Mouse (Mus musculus): ENCODE measurements around the gene Snapc2. TPM values are rescaled to one million over a fixed set of nuclear protein-coding genes. Genes with fewer than 3 reads are reported as not detected.

Snapc2 gene
- polyA plus RNA-seq, 1 experiment from 2014 or later: 72.1 TPM

DNA sequence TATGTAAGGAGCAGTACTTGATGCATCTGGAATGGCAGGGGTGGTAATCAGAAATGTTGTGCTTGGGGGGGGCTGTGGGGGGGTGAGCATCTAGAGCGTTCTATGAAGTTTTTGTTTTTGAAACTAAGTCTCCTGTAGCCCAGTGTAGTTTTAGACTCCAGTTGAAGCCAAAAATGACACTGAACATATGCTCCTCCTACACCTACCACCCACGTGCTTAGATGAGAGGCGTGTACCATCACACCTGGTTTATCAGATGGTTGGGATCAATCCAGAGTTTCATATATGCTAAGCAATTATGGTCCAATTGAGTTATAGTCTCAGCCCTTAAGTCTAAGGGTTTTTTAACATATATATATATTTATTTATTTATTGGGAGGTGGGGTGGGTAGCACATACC, 33.3 kb upstream of the Snapc2 start:
- Histone ChIP-seq H3K4me1 (peaks cover 19% of the 10 kb centered on the region), H3K4me3 (no peak overlapping the region), H3K9me3 (replicated peaks) (no peaks in the 10 kb centered on the region), H3K27ac (no peak overlapping the region), H3K36me3 (no peaks in the 10 kb centered on the region), H3K27me3 (ENCODE audit: low read depth, poor library complexity, severe bottlenecking) (peaks cover 59% of the 10 kb centered on the region)
- DNase-seq (ENCODE audit: low spot score): no peak
- WGBS: 89% methylated on average over 3 of the region's 3 CpGs

DNA sequence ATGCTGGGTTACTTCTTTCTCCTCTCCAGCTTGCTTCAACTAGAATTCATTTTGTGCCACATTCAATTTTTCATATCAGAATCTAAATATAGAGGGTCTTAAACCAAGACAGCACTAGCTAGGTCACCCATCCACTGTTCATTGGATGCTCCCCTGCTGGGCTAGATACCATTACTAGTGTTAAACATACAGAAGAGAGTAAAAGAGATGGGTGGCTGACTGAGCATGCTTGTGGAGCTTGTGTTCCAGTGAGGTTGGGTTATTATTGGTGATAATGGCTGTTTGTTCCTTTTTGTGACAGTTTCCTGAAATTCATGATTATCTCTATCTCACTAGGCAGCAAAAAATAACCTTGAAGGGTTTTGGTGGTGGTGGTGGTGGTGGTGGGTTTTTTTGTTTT, 30.8 kb upstream of the Snapc2 start:
- Histone ChIP-seq H3K4me1 (peaks cover 11% of the 10 kb centered on the region), H3K4me3 (no peak overlapping the region), H3K36me3 (no peaks in the 10 kb centered on the region), H3K27ac (no peak overlapping the region), H3K27me3 (ENCODE audit: low read depth, poor library complexity, severe bottlenecking) (peaks cover 59% of the 10 kb centered on the region), H3K9me3 (replicated peaks) (no peaks in the 10 kb centered on the region)
- DNase-seq (ENCODE audit: low spot score): no peak

DNA sequence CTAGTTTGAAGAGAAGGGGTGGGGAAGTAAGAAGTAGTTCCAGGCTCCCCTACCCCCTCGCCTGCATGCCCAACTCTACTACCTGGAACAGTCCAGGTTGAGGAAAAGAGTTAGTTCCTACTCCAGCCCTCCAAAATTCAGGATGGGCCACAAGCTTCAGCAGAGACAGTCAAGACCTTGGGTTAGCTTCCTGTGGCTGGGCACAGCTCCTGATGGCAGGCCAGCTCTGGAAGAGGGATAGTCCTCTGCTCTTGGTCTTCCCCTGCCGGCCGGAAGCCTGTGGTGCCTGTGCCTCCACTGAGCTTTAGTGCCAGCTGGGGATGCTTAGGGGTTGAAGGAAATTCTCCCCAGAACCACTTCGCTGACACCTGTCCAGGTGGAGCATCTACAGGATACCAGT, 26.6 kb upstream of the Snapc2 start:
- Histone ChIP-seq H3K4me1 (peaks cover 8% of the 10 kb centered on the region), H3K4me3 (peak overlapping the region; percentile 41), H3K27me3 (ENCODE audit: low read depth, poor library complexity, severe bottlenecking) (peaks cover 56% of the 10 kb centered on the region), H3K36me3 (no peaks in the 10 kb centered on the region), H3K9me3 (replicated peaks) (no peaks in the 10 kb centered on the region), H3K27ac (peak overlapping the region; percentile 16; the same call in 1 of the 2 replicates)
- no peak for DNase-seq (ENCODE audit: low spot score)
- WGBS: 20% methylated on average over 4 of the region's 4 CpGs

DNA sequence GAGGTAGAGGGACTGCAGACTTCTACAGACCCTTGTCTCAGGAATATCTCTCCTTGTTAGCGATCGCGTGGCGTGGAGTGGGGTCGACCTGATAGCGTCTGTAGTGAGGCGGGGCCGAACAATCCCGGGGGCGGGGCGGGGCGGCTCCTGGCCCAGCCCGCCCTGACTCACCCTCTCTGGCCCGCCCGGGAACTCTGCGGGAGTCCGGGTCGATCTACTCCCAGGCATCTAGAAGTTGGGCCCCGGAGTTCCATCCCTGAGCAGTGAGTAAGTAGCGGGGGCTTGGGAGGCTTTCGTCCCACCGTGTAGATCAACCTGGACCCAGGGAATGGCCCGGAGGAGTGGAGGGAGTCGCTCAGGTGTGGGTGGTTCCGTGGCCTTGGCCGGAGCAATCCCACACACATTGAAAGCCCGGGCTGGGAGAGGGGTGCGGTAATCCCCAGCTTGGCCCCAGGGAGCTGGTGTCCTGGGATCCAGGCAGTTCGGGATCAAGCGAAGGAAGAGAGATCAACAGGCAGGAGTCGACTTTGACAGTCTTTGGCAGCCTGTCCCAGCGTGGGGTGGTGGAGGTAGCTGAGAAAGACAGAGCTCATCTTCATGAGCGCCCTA, 26.0 kb upstream of the Snapc2 start, which contains the start of gene Lrrc8e:
TSS of gene Lrrc8e (plus strand) at position 89 of the 609 bp plus-strand sequence.
- peak within 1 kb of the TSS; percentile 16; the same call in 1 of the 2 replicates for H3K27ac ChIP-seq
- H3K36me3 ChIP-seq: no peaks in the 10 kb centered on the region
- 3% methylated on average over 33 of the region's 33 CpGs for WGBS
- H3K9me3 ChIP-seq (replicated peaks): no peaks in the 10 kb centered on the region
- H3K4me3 ChIP-seq: peak within 1 kb of the TSS; percentile 41
- peaks cover 8% of the 10 kb centered on the region for H3K4me1 ChIP-seq
- peaks cover 56% of the 10 kb centered on the region for H3K27me3 ChIP-seq (ENCODE audit: low read depth, poor library complexity, severe bottlenecking)
- DNase-seq (ENCODE audit: low spot score): no peak

DNA sequence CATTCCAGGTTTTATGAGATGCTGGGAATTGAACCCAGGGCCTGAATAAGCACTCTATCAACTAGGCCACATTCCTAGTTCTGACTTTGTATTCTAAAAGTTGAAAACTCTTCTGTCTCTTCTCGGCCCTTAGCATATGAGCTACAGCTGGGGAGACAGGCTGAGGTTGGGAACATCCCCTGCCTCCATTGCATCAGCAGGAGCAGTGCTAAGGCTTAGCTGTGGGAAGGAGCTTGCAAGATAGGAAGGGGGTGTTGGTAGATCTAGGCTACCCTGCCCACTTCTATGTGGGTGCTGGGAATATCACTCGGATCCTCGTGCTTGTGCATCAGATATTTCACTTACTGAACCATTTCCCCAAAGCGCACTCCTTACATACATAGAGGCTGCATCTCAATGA, 25.0 kb upstream of the Snapc2 start:
- no peak overlapping the region for H3K27ac ChIP-seq
- DNase-seq (ENCODE audit: low spot score): no peak
- H3K4me1 ChIP-seq: peaks cover 8% of the 10 kb centered on the region
- no peaks in the 10 kb centered on the region for H3K36me3 ChIP-seq
- no peak overlapping the region for H3K4me3 ChIP-seq
- H3K9me3 ChIP-seq (replicated peaks): no peaks in the 10 kb centered on the region
- 93% methylated on average over 4 of the region's 4 CpGs for WGBS
- H3K27me3 ChIP-seq (ENCODE audit: low read depth, poor library complexity, severe bottlenecking): peaks cover 56% of the 10 kb centered on the region

DNA sequence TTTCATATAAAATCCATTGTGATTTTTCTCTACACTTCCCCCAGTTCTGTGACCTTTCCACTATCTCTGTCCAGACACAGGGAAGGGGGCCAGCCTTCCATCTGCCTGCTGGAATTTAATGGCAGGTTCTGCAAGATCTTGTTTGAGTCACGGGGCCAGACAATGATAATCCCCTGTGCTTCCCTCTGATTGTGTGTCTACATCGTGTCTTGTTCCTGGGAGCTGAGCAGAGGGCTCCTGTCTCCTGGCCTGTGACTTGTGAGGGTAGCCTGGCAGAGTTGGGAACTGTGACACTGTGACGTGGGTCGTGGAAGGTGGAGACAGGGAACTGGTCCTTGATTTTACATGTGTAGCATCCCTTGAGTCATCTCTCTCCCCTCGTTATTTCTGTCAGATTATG, 23.1 kb upstream of the Snapc2 start:
- 68% methylated on average over 5 of the region's 5 CpGs for WGBS
- Histone ChIP-seq H3K9me3 (replicated peaks) (no peaks in the 10 kb centered on the region), H3K27ac (no peak overlapping the region), H3K4me1 (peaks cover 8% of the 10 kb centered on the region), H3K27me3 (ENCODE audit: low read depth, poor library complexity, severe bottlenecking) (peaks cover 45% of the 10 kb centered on the region), H3K36me3 (no peaks in the 10 kb centered on the region), H3K4me3 (no peak overlapping the region)
- no peak for DNase-seq (ENCODE audit: low spot score)

DNA sequence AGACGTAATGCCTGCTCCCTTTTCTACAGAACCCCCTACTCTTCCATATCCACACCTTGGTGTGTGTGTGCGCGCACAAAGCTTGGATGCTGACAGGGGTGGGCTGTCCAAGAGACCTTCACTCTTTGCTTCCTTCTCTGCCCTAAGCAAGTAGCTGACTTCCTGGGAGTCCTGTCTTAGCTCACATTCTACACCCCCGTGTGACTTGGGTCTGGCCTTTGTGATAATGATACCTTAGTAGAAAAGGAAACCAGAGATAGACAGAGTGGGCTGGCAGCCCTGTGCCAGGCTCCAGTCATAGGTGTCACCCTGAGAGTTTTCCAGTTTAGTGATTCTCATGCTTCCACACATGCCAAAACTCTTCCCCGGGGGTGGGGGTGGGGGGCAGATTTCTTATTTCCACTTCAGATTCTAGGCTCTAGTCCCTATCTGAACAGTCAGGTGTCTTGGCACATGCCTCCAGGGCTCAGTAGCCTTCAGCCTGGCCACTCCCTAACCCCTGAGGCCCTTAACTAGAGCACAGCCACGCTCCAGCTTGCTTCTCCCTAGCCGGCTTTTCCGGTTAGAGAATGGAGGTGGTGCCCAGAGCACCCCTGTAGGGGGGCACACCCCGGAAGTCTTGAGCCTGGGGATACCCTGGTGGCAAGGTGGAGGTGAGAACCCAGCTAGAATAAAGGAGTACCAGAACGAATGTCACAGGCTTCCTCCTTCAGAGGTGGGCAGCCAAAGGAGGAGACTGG, 22.1 kb upstream of the Snapc2 start:
- H3K27me3 ChIP-seq (ENCODE audit: low read depth, poor library complexity, severe bottlenecking): peaks cover 39% of the 10 kb centered on the region

DNA sequence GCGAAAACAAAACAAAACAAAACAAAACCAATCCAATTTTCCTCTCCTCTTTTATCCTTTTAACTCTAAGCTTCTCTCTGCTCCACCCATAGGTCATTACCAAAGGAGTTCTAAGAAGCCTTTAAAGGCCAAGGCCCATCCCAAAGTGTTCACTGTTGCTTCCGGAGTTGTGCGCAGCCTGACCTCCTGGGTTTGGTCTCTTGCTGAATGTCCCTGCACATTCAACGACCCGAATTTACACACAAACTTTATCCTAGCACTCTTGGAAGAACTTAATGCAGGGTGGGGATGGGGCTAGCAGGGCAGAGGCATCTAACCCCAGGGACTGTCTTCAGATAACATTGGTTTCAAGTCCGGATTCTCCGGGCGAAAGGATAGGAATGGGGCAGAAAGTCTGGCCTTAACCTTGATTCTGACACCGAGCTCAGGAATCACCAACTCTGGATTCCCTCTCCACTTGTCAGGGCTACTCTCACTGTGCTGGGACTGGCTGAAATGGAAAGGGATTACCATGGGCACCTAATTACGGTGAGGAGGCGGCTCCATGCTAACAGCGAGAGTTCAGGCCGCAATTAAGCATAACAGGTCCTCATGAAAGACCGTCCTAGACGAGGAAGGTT, 15.0 kb upstream of the Snapc2 start:
- no peaks in the 10 kb centered on the region for H3K9me3 ChIP-seq (replicated peaks)
- no peak for DNase-seq (ENCODE audit: low spot score)
- H3K27me3 ChIP-seq (ENCODE audit: low read depth, poor library complexity, severe bottlenecking): peaks cover 9% of the 10 kb centered on the region; the same call in 1 of the 2 replicates
- H3K4me1 ChIP-seq: peaks cover 19% of the 10 kb centered on the region
- H3K36me3 ChIP-seq: peaks cover 28% of the 10 kb centered on the region
- peak overlapping the region; percentile 97 for H3K27ac ChIP-seq
- peak overlapping the region; percentile 85 for H3K4me3 ChIP-seq
- 25% methylated on average over 15 of the region's 15 CpGs for WGBS

More for the DNA sequence above, 22.1 kb upstream of the Snapc2 start:
- no peak for DNase-seq (ENCODE audit: low spot score)
- 56% methylated on average over 10 of the region's 10 CpGs for WGBS
- no peaks in the 10 kb centered on the region for H3K36me3 ChIP-seq
- peaks cover 8% of the 10 kb centered on the region for H3K4me1 ChIP-seq
- no peak overlapping the region for H3K27ac ChIP-seq
- H3K4me3 ChIP-seq: no peak overlapping the region
- no peaks in the 10 kb centered on the region for H3K9me3 ChIP-seq (replicated peaks)

DNA sequence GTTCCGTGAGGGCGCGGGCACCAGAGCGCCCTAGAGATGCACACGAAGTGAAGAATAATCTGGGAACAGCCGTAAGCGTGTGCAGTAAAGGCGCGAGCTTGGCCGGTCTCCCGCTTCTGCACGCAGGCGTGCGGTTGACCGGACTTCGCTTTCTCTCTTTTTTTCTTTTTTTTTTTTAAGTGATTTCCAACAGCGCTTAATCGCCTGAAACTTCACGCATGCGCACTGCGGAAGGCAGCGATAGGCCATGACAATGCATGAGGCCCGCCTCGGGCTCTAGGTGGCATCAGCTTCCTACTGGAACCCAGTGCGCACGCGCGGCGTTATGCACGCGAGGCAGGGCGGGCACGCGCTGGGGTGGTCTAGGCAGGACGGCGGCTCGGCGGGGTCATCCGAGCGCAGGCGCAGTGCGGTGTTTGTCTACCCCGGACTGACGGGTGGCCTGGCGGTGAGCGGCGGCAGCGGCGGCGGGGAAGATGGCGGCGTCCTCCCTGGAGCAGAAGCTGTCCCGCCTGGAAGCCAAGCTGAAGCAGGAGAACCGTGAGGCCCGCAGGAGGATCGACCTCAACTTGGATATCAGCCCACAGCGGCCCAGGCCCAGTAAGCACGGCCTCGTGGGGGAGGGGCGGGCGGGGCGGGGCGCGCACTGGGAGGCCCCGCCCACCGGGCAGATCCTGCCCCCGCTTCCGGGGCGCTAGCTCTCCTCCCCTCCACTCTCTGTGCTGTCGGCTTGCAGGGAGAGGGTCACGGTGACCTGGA, 14.3 kb upstream of the Snapc2 start, which contains the start of the genes Map2k7 and Gm49320:
TSS of gene Map2k7 (plus strand) at position 307 of the 759 bp plus-strand sequence.
TSS of gene Gm49320 (plus strand) at position 432 of the 759 bp plus-strand sequence.
- peaks cover 19% of the 10 kb centered on the region for H3K4me1 ChIP-seq
- peak within 1 kb of the TSS; percentile 97 for H3K27ac ChIP-seq
- DNase-seq (ENCODE audit: low spot score): peak; percentile 100
- H3K9me3 ChIP-seq (replicated peaks): no peaks in the 10 kb centered on the region
- H3K27me3 ChIP-seq (ENCODE audit: low read depth, poor library complexity, severe bottlenecking): peaks cover 9% of the 10 kb centered on the region; the same call in 1 of the 2 replicates
- H3K4me3 ChIP-seq: peak within 1 kb of the TSS; percentile 85
- WGBS: under 1% methylated on average over 68 of the region's 71 CpGs
- H3K36me3 ChIP-seq: peaks cover 35% of the 10 kb centered on the region

DNA sequence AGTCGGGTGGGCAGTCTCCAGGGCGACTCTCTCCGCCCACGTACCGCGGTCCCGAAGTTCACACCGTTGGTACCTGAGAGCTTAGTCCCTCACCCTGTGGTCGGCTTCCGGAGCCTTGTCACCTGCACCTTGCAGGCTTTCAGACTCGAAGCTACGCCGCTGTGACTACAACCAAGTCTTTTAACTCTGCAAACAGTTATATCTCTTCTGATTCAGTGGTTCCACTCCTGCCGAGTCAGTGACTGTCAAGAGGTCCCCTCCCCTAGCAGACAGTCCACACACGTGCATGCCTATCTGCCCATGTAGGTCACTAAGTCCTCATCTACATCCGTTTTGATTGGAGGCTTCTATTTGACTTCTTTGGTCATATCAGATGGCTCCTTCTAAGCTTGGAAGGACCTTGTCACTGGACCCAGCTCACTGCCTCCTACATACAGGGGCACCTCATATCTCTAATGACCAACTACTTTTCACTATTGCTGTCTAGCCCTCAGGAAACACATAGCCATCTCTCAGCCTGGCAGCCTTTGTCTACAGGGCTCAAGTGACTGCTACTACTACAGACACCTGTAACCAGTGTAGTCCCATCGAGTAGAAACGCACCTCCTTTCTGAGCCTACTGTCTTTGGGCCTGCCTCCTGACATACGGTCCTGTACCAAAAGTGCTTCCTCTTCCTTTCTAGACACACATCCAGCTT, 13.5 kb upstream of the Snapc2 start:
- Histone ChIP-seq H3K36me3 (peaks cover 42% of the 10 kb centered on the region), H3K27ac (peak overlapping the region; percentile 97), H3K4me3 (peak overlapping the region; percentile 85), H3K9me3 (replicated peaks) (no peaks in the 10 kb centered on the region), H3K4me1 (peaks cover 19% of the 10 kb centered on the region), H3K27me3 (ENCODE audit: low read depth, poor library complexity, severe bottlenecking) (peaks cover 9% of the 10 kb centered on the region; the same call in 1 of the 2 replicates)
- 14% methylated on average over 19 of the region's 19 CpGs for WGBS
- DNase-seq (ENCODE audit: low spot score): no peak

DNA sequence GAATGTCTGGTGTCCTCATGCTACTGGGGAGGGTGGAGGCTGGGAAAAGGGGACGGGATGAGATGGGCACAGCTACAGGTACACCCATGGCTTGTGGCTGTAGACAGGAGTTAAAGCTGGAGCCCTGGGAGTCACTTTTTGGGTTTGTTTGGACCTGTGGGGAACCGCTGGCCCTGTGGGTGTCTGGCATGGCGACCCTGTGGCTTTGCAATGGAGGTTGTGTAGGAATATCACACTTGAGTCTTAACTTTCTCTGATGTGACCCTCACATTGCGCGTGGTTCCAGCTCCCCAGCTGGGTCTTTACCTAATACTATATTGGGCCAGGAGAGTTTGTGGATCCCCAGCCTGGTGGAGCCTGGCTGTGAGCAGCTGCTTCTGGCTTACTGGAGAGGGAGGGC, 7.8 kb upstream of the Snapc2 start:
- Histone ChIP-seq H3K4me1 (peaks cover 20% of the 10 kb centered on the region), H3K4me3 (no peak overlapping the region), H3K27me3 (ENCODE audit: low read depth, poor library complexity, severe bottlenecking) (0 out of 2 replicates have a peak, but pooled peaks cover 6% of the 10 kb centered on the region), H3K27ac (no peak overlapping the region), H3K9me3 (replicated peaks) (no peaks in the 10 kb centered on the region), H3K36me3 (peaks cover 92% of the 10 kb centered on the region)
- DNase-seq (ENCODE audit: low spot score): no peak
- 91% methylated on average over 5 of the region's 5 CpGs for WGBS

DNA sequence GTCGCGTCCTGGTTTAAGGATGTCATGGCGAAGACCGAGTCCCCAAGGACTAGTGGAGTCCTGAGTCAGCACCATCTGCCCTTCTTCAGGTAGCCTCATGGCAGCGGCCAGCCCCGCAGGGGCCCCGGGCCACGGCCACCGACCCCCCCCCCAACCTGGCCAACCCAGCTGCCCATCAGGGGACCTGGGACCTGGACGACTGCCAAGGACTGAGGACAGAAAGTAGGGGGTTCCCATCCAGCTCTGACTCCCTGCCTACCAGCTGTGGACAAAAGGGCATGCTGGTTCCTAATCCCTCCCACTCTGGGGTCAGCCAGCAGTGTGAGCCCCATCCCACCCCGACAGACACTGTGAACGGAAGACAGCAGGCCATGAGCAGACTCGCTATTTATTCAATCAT, 7.1 kb upstream of the Snapc2 start:
- Histone ChIP-seq H3K27ac (no peak overlapping the region), H3K27me3 (ENCODE audit: low read depth, poor library complexity, severe bottlenecking) (0 out of 2 replicates have a peak, but pooled peaks cover 10% of the 10 kb centered on the region), H3K9me3 (replicated peaks) (no peaks in the 10 kb centered on the region), H3K4me1 (peaks cover 23% of the 10 kb centered on the region), H3K4me3 (no peak overlapping the region), H3K36me3 (peaks cover 89% of the 10 kb centered on the region)
- no peak for DNase-seq (ENCODE audit: low spot score)
- 82% methylated on average over 11 of the region's 13 CpGs for WGBS

Data from limb, embryonic 10.5 days (tissue).